Mouse (Mus musculus) kidney, embryonic 16.5 days (tissue): ENCODE measurements around the gene Olfr212. TPM values are rescaled to one million over a fixed set of nuclear protein-coding genes. Genes with fewer than 3 reads are reported as not detected.
"Not testable (repeated sequence)": the region's sequence is repeated elsewhere in the genome, so short reads cannot be mapped to it uniquely, and the experiment has no call there.

ENCODE experiments used
- ATAC-seq: fragments of 200-750 bp; cut with Nextera tagmentation; 2 replicates; pipeline ENCODE4 v1.8.0; 2017; ENCODE audit warnings: moderate TSS enrichment; ENCODE audit not compliant: low FRiP score, low TSS enrichment
- H3K27ac ChIP-seq: fragments of 300-500 bp; sonication (generic); 2 replicates; pipeline ENCODE4 v1.5.1; 2014; ENCODE audit warnings: low read length
- H3K27me3 ChIP-seq: fragments of 300-500 bp; sonication (generic); 2 replicates; pipeline ENCODE4 v1.6.1; 2014; ENCODE audit warnings: low read length, control low read depth, mixed read lengths; ENCODE audit not compliant: insufficient read depth
- H3K36me3 ChIP-seq: fragments of 300-500 bp; sonication (generic); 2 replicates; pipeline ENCODE4 v1.6.1; 2014; ENCODE audit warnings: low read length, control low read depth, mixed read lengths; ENCODE audit not compliant: insufficient read depth
- H3K4me1 ChIP-seq: fragments of 300-500 bp; sonication (generic); 2 replicates; pipeline ENCODE4 v1.6.1; 2014; ENCODE audit warnings: low read length, control low read depth, mixed read lengths; ENCODE audit not compliant: insufficient read depth
- H3K4me2 ChIP-seq: fragments of 300-500 bp; sonication (generic); replicated peaks from 2 replicates; pipeline ENCODE4 v1.6.1; 2014; ENCODE audit warnings: low read depth, low read length
- H3K4me3 ChIP-seq: fragments of 300-500 bp; sonication (generic); 2 replicates; pipeline ENCODE4 v1.5.1; 2014; ENCODE audit warnings: mild to moderate bottlenecking, low read length
- H3K9ac ChIP-seq: fragments of 300-500 bp; sonication (generic); replicated peaks from 2 replicates; pipeline ENCODE4 v1.6.1; 2014; ENCODE audit warnings: low read length
- H3K9me3 ChIP-seq: fragments of 300-500 bp; sonication (generic); 2 replicates; pipeline ENCODE4 v1.6.1; 2016; ENCODE audit warnings: low read length, control low read depth
- WGBS: fragments of 180-500 bp; shearing (Covaris S2); extraction: QIAGEN DNeasy Blood & Tissue Kit; methylation state at CpG from one replicate; pipeline ENCODE4 v1.1.7; 2014; 5-methylcytosine and 5-hydroxymethylcytosine counted together
- polyA plus RNA-seq: library from polyadenylated mRNA; unstranded; fragments of >200 nt; fragmentation: Nextera tagmentation; extraction: Ambion mirVana; gene quantifications from 2 replicates; pipeline ENCODE4 v1.2.1, GENCODE M21; 2015

Olfr212 gene
- not detected in 2 replicates for polyA plus RNA-seq

GRCm38 (mm10) chr6:116506302-116507003, at the start of gene Olfr212:
Olfr212 (plus strand) TSS chr6:116506516.
- not testable (repeated sequence) for H3K27ac ChIP-seq, ATAC-seq, H3K4me1 ChIP-seq, H3K4me3 ChIP-seq, H3K4me2 ChIP-seq, H3K27me3 ChIP-seq, H3K9ac ChIP-seq, H3K36me3 ChIP-seq
- 89% methylated on average over 19 of the region's 20 CpGs for WGBS
- H3K9me3 ChIP-seq = peaks cover 12% of the 10 kb centered on the region

GRCm38 (mm10) chr6:116458728-116459127, 47.6 kb upstream of the Olfr212 start:
- Histone ChIP-seq H3K9me3 (no peaks in the 10 kb centered on the region), H3K27ac (no peak overlapping the region), H3K4me3 (no peak overlapping the region), H3K9ac (no peak overlapping the region), H3K4me2 (no peak overlapping the region), H3K27me3 (peaks cover 39% of the 10 kb centered on the region), H3K4me1 (no peaks in the 10 kb centered on the region), H3K36me3 (no peaks in the 10 kb centered on the region)
- 84% methylated on average over 4 of the region's 4 CpGs for WGBS
- ATAC-seq = no peak

- H3K9ac ChIP-seq = no peak overlapping the region
- peaks cover 39% of the 10 kb centered on the region for H3K27me3 ChIP-seq
- no peak overlapping the region for H3K27ac ChIP-seq
- no peaks in the 10 kb centered on the region for H3K4me1 ChIP-seq
- ATAC-seq = no peak
- no peaks in the 10 kb centered on the region for H3K9me3 ChIP-seq
- 76% methylated on average over 2 of the region's 2 CpGs for WGBS
- no peak overlapping the region for H3K4me2 ChIP-seq
- H3K4me3 ChIP-seq = no peak overlapping the region
- H3K36me3 ChIP-seq = no peaks in the 10 kb centered on the region
Observed at GRCm38 (mm10) chr6:116459232-116459631, 47.1 kb upstream of the Olfr212 start.

- no peak within 1 kb of the TSS for H3K27ac ChIP-seq
- peak within 1 kb of the TSS; percentile 74 for H3K4me2 ChIP-seq
- no peaks in the 10 kb centered on the region for H3K36me3 ChIP-seq
- H3K27me3 ChIP-seq = peaks cover 39% of the 10 kb centered on the region
- H3K4me3 ChIP-seq = peak within 1 kb of the TSS; percentile 44
- 0 out of 2 replicates have a peak within 1 kb of the TSS, but pooled peaks have one; percentile 36 for H3K9ac ChIP-seq
- WGBS = 3% methylated on average over 43 of the region's 43 CpGs
- H3K4me1 ChIP-seq = no peaks in the 10 kb centered on the region
- peak; percentile 86 for ATAC-seq
- H3K9me3 ChIP-seq = no peaks in the 10 kb centered on the region
Observed at GRCm38 (mm10) chr6:116460544-116461283, 45.6 kb upstream of the Olfr212 start, which contains the start of gene Alox5. Alox5 (minus strand) TSS chr6:116461178.

GRCm38 (mm10) chr6:116468081-116468480, 38.2 kb upstream of the Olfr212 start:
- Histone ChIP-seq H3K36me3 (no peaks in the 10 kb centered on the region), H3K9me3 (no peaks in the 10 kb centered on the region), H3K9ac (no peak overlapping the region), H3K27me3 (peaks cover 2% of the 10 kb centered on the region; the same call in 1 of the 2 replicates), H3K4me2 (no peak overlapping the region), H3K4me1 (no peaks in the 10 kb centered on the region), H3K4me3 (no peak overlapping the region), H3K27ac (no peak overlapping the region)
- no peak for ATAC-seq
- WGBS = 31% methylated on average over 3 of the region's 3 CpGs

- 76% methylated on average over 1 of the region's 1 CpGs for WGBS
- Histone ChIP-seq H3K4me3 (no peak overlapping the region), H3K4me1 (no peaks in the 10 kb centered on the region), H3K9ac (no peak overlapping the region), H3K27ac (no peak overlapping the region), H3K4me2 (no peak overlapping the region), H3K27me3 (no peaks in the 10 kb centered on the region), H3K36me3 (no peaks in the 10 kb centered on the region), H3K9me3 (no peaks in the 10 kb centered on the region)
- no peak for ATAC-seq
Observed at GRCm38 (mm10) chr6:116485081-116485480, 21.2 kb upstream of the Olfr212 start.

GRCm38 (mm10) chr6:116486833-116487232, 19.5 kb upstream of the Olfr212 start:
- 56% methylated on average over 1 of the region's 1 CpGs for WGBS
- Histone ChIP-seq H3K36me3 (no peaks in the 10 kb centered on the region), H3K9me3 (no peaks in the 10 kb centered on the region), H3K27me3 (no peaks in the 10 kb centered on the region), H3K27ac (no peak overlapping the region), H3K4me2 (no peak overlapping the region), H3K9ac (no peak overlapping the region), H3K4me3 (no peak overlapping the region), H3K4me1 (no peaks in the 10 kb centered on the region)
- ATAC-seq = no peak

GRCm38 (mm10) chr6:116488791-116489190, 17.5 kb upstream of the Olfr212 start, which contains the start of gene Olfr211:
Olfr211 (plus strand) TSS chr6:116489091.
- Histone ChIP-seq H3K9ac (no peak within 1 kb of the TSS), H3K27ac (no peak within 1 kb of the TSS), H3K9me3 (no peaks in the 10 kb centered on the region), H3K4me2 (no peak within 1 kb of the TSS), H3K4me1 (no peaks in the 10 kb centered on the region), H3K27me3 (no peaks in the 10 kb centered on the region), H3K4me3 (no peak within 1 kb of the TSS), H3K36me3 (no peaks in the 10 kb centered on the region)
- no peak for ATAC-seq
- WGBS = 81% methylated on average over 4 of the region's 4 CpGs

GRCm38 (mm10) chr6:116493742-116494141, 12.6 kb upstream of the Olfr212 start:
- Histone ChIP-seq H3K27me3 (no peaks in the 10 kb centered on the region), H3K9me3 (no peaks in the 10 kb centered on the region), H3K36me3 (no peaks in the 10 kb centered on the region), H3K4me3 (no peak overlapping the region), H3K9ac (no peak overlapping the region), H3K4me1 (no peaks in the 10 kb centered on the region), H3K4me2 (no peak overlapping the region), H3K27ac (no peak overlapping the region)
- ATAC-seq = no peak
- 89% methylated on average over 5 of the region's 5 CpGs for WGBS

- Histone ChIP-seq H3K9me3 (no peaks in the 10 kb centered on the region), H3K27me3 (no peaks in the 10 kb centered on the region), H3K4me3 (no peak overlapping the region), H3K36me3 (no peaks in the 10 kb centered on the region), H3K4me2 (no peak overlapping the region), H3K9ac (no peak overlapping the region), H3K4me1 (no peaks in the 10 kb centered on the region), H3K27ac (no peak overlapping the region)
- 90% methylated on average over 1 of the region's 1 CpGs for WGBS
- ATAC-seq = no peak
Observed at GRCm38 (mm10) chr6:116495960-116496359, 10.4 kb upstream of the Olfr212 start.
